Mouse (Mus musculus) E14TG2a.4 (cell line): ENCODE data around the gene Ctcf.

Experiments used
- CTCF ChIP-seq: conservative IDR thresholded peaks from 2 replicates; pipeline ENCODE4 v1.5.1; 2014; ENCODE audit warnings: low read length
- NANOG ChIP-seq: IDR thresholded peaks from 2 replicates; pipeline ENCODE4 v1.6.1; 2014; ENCODE audit warnings: borderline replicate concordance, low read length, mixed read lengths
- POU5F1 ChIP-seq: IDR thresholded peaks from 2 replicates; pipeline ENCODE4 v1.6.1; 2014; ENCODE audit warnings: low read length, borderline replicate concordance

DNA sequence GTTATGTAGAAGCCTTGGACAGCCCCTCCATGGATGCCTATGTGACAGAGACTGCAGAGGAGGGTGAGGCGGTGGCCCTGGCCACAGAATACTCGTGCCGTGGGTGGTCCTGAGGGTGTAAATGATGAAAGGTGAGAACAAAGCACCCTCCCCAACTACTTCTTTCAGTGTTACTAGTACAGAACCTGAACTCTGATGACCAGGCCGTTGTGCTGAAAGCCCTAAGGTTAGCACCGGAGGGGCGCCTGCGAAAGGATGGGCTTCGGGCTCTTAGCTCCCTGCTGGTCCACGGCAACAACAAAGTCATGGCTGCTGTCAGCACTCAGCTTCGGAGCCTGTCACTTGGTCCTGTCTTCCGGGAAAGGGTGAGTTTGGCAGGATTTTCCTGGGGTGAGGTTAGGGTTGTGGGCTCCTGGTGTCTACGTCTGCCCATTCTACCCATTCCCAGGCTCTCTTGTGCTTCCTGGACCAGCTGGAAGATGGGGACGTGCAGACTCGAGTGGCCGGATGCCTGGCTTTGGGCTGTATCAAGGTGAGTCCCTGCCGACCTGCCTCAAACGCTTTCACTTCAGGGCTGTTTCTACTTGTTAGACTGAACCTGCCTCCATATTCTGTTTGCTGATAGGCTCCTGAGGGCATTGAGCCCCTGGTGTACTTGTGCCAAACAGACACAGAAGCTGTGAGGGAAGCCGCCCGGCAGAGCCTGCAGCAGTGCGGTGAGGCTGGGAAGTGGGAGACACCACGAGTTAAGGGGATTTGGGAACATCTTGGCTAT is 15.2 kb upstream of the Ctcf start:
- TF ChIP-seq CTCF (no peak), POU5F1 (no peak), NANOG (no peak)
